18 mouse cellular contexts compared by ENCODE assay signal in genomic region chr10:7614834-7615233, GRCm38 (mm10).
"Had no signal": no experiment of that assay in that cellular context is flagged by ENCODE, and none has a peak within 500 bp of the region (broad histone marks: within the 10 kb centered on the region; RNA-seq: fewer than 3 reads in every experiment).

No protein-coding gene starts in this region.

- H3K27ac ChIP-seq: kidney, embryonic 15.5 days; limb, embryonic 12.5 days; limb, embryonic 15.5 days; liver, embryonic 14.5 days; macrophage; stomach, embryonic 15.5 days had no signal

- H3K4me2 ChIP-seq: kidney, embryonic 15.5 days; limb, embryonic 12.5 days; limb, embryonic 15.5 days; liver, embryonic 11.5 days; lung, embryonic 14.5 days; stomach, embryonic 15.5 days had no signal

- ATAC-seq: liver, postnatal 0 days; lung, postnatal 0 days had no signal

- H3K36me3 ChIP-seq: kidney, embryonic 15.5 days; limb, embryonic 12.5 days; limb, embryonic 15.5 days; stomach, embryonic 15.5 days had no signal

- H3K9ac ChIP-seq: kidney, embryonic 15.5 days; limb, embryonic 12.5 days; limb, embryonic 15.5 days; liver, embryonic 14.5 days; liver, postnatal 0 days; lung, embryonic 14.5 days; stomach, embryonic 15.5 days had no signal

- H3K4me3 ChIP-seq: kidney, embryonic 15.5 days; limb, embryonic 12.5 days; limb, embryonic 15.5 days; stomach, embryonic 15.5 days had no signal

- H3K4me1 ChIP-seq: kidney, embryonic 15.5 days; limb, embryonic 12.5 days; limb, embryonic 15.5 days; stomach, embryonic 15.5 days had no signal

- H3K27me3 ChIP-seq: kidney, embryonic 15.5 days; limb, embryonic 12.5 days; limb, embryonic 15.5 days; stomach, embryonic 15.5 days had no signal

- DNase-seq: kidney, adult 8-10 months; kidney, postnatal 14 days; kidney, postnatal 4 days; left cerebral cortex, postnatal 4 days; liver, postnatal 0 days; lung, embryonic 14.5 days; midbrain, embryonic 14.5 days; right cerebral cortex, postnatal 25 days; spleen, adult 18-20 months; thymus, postnatal 25 days had no signal

- H3K9me3 ChIP-seq: limb, embryonic 15.5 days had no signal
